Mouse (Mus musculus) E14TG2a.4 (cell line): ENCODE results near the gene Fgd5.

Experiments used
- CTCF ChIP-seq: conservative IDR thresholded peaks from 2 replicates; pipeline ENCODE4 v1.5.1; 2014; ENCODE audit warnings: low read length
- NANOG ChIP-seq: IDR thresholded peaks from 2 replicates; pipeline ENCODE4 v1.6.1; 2014; ENCODE audit warnings: borderline replicate concordance, low read length, mixed read lengths
- POU5F1 ChIP-seq: IDR thresholded peaks from 2 replicates; pipeline ENCODE4 v1.6.1; 2014; ENCODE audit warnings: low read length, borderline replicate concordance

GRCm38 (mm10) chr6:92041271-92041670 lies 62.6 kb downstream of the Fgd5 start:
- TF ChIP-seq CTCF (no peak), POU5F1 (no peak), NANOG (no peak)
